Mouse (Mus musculus) testis, adult 2 months (tissue): ENCODE data around the gene Snai3. TPM values are rescaled to one million over a fixed set of nuclear protein-coding genes. Genes with fewer than 3 reads are reported as not detected.

Experiments used
- H3K27ac ChIP-seq: fragments of 200-500 bp; 2 replicates; pipeline ENCODE4 v1.5.1; 2012; ENCODE audit warnings: low read depth, low read length; ENCODE audit not compliant: control insufficient read depth, insufficient read depth
- H3K27me3 ChIP-seq: fragments of 200-500 bp; 2 replicates; pipeline ENCODE4 v1.6.1; 2012; ENCODE audit warnings: mild to moderate bottlenecking, low read length, moderate library complexity; ENCODE audit not compliant: control insufficient read depth, insufficient read depth
- H3K36me3 ChIP-seq: fragments of 200-500 bp; 2 replicates; pipeline ENCODE4 v1.6.1; 2012; ENCODE audit warnings: mild to moderate bottlenecking, low read length; ENCODE audit not compliant: control insufficient read depth, insufficient read depth
- H3K4me1 ChIP-seq: fragments of 200-500 bp; 2 replicates; pipeline ENCODE4 v1.6.1; 2012; ENCODE audit warnings: low read length; ENCODE audit not compliant: control insufficient read depth, insufficient read depth
- H3K4me3 ChIP-seq: fragments of 200-500 bp; 2 replicates; pipeline ENCODE4 v1.5.1; 2012; ENCODE audit warnings: low read depth, mild to moderate bottlenecking, low read length, moderate library complexity, mixed read lengths; ENCODE audit not compliant: control insufficient read depth
- CTCF ChIP-seq: fragments of 200-500 bp; IDR thresholded peaks from 2 replicates; pipeline ENCODE4 v1.5.1; 2012; ENCODE audit warnings: low read depth, mild to moderate bottlenecking, inconsistent platforms, low read length, moderate library complexity; ENCODE audit not compliant: control insufficient read depth, insufficient read depth, insufficient replicate concordance
- POLR2A ChIP-seq: fragments of 200-500 bp; IDR thresholded peaks from 2 replicates; pipeline ENCODE4 v1.6.1; 2012; ENCODE audit warnings: low read depth, mild to moderate bottlenecking, inconsistent platforms, low read length, moderate library complexity; ENCODE audit not compliant: control insufficient read depth
- polyA plus RNA-seq: library from polyadenylated mRNA; depleted of rRNA; stranded (reverse); fragments of >200 nt; gene quantifications from 2 replicates; pipeline ENCODE4 v1.2.3, GENCODE M21; 2012

Gene Snai3
- polyA plus RNA-seq, 1 experiment, result 3.8 TPM

- no peak for TF ChIP-seq CTCF
- no peak for TF ChIP-seq POLR2A
- no peak overlapping the region for H3K4me3 ChIP-seq
- H3K36me3 ChIP-seq, result no peaks in the 10 kb centered on the region; the same call in 1 of the 2 replicates
- no peaks in the 10 kb centered on the region for H3K27me3 ChIP-seq
- H3K4me1 ChIP-seq, result no peaks in the 10 kb centered on the region
- H3K27ac ChIP-seq, result no peak overlapping the region
Observed at GRCm38 (mm10) chr8:122467816-122468215, 7.3 kb upstream of the Snai3 start.

- Histone ChIP-seq H3K27ac (no peak overlapping the region), H3K36me3 (no peaks in the 10 kb centered on the region; the same call in 1 of the 2 replicates), H3K4me3 (no peak overlapping the region), H3K27me3 (no peaks in the 10 kb centered on the region), H3K4me1 (peaks cover 11% of the 10 kb centered on the region)
- TF ChIP-seq CTCF (no peak), POLR2A (no peak)
Observed at GRCm38 (mm10) chr8:122464985-122465384, 4.5 kb upstream of the Snai3 start.

GRCm38 (mm10) chr8:122463651-122464640, 3.4 kb upstream of the Snai3 start:
- H3K27me3 ChIP-seq, result no peaks in the 10 kb centered on the region

GRCm38 (mm10) chr8:122462510-122462909, 2.0 kb upstream of the Snai3 start:
- H3K27me3 ChIP-seq, result no peaks in the 10 kb centered on the region
- H3K36me3 ChIP-seq, result no peaks in the 10 kb centered on the region
- no peak overlapping the region for H3K27ac ChIP-seq
- no peak overlapping the region for H3K4me3 ChIP-seq
- no peak for TF ChIP-seq POLR2A
- no peak for TF ChIP-seq CTCF
- peaks cover 17% of the 10 kb centered on the region for H3K4me1 ChIP-seq

More at GRCm38 (mm10) chr8:122463651-122464640, 3.4 kb upstream of the Snai3 start:
- peaks cover 17% of the 10 kb centered on the region for H3K4me1 ChIP-seq
- H3K4me3 ChIP-seq, result no peak overlapping the region
- H3K27ac ChIP-seq, result no peak overlapping the region
- no peaks in the 10 kb centered on the region; the same call in 1 of the 2 replicates for H3K36me3 ChIP-seq
- TF ChIP-seq CTCF, result no peak
- no peak for TF ChIP-seq POLR2A

- H3K4me1 ChIP-seq, result peaks cover 17% of the 10 kb centered on the region
- H3K36me3 ChIP-seq, result no peaks in the 10 kb centered on the region
- H3K27me3 ChIP-seq, result no peaks in the 10 kb centered on the region
- TF ChIP-seq POLR2A (no peak), CTCF (no peak)
- H3K27ac ChIP-seq, result no peak overlapping the region
- no peak overlapping the region for H3K4me3 ChIP-seq
Observed at GRCm38 (mm10) chr8:122461473-122462148, 1.1 kb upstream of the Snai3 start.

- Histone ChIP-seq H3K27ac (no peak overlapping the region), H3K27me3 (no peaks in the 10 kb centered on the region), H3K36me3 (no peaks in the 10 kb centered on the region), H3K4me1 (peaks cover 17% of the 10 kb centered on the region), H3K4me3 (peak overlapping the region; percentile 36)
- TF ChIP-seq POLR2A, result no peak
- TF ChIP-seq CTCF, result no peak
Observed at GRCm38 (mm10) chr8:122459990-122460389, 543 bp downstream of the Snai3 start.

GRCm38 (mm10) chr8:122459218-122459900, 1.2 kb downstream of the Snai3 start:
- peaks cover 17% of the 10 kb centered on the region for H3K4me1 ChIP-seq
- H3K27ac ChIP-seq, result no peak overlapping the region
- TF ChIP-seq POLR2A (no peak), CTCF (0 out of 2 replicates have a peak, but pooled peaks have one; percentile 21)
- no peaks in the 10 kb centered on the region for H3K27me3 ChIP-seq
- no peak overlapping the region for H3K4me3 ChIP-seq
- H3K36me3 ChIP-seq, result no peaks in the 10 kb centered on the region
